Mouse (Mus musculus): ENCODE data around the gene Ptger4. TPM values are rescaled to one million over a fixed set of nuclear protein-coding genes. Genes with fewer than 3 reads are reported as not detected.

Ptger4 gene
- total RNA-seq, 2 experiments from 2014 or later: 4.2 to 5.5 TPM

GRCm38 (mm10) chr15:5184668-5185330, 59.2 kb downstream of the Ptger4 start:
- no peak for ATAC-seq (replicated peaks; ENCODE audit: low FRiP score, poor library complexity, severe bottlenecking)

- no peak for ATAC-seq (replicated peaks; ENCODE audit: low FRiP score, poor library complexity, severe bottlenecking)
These were observed 70.7 kb downstream of the Ptger4 start for GRCm38 (mm10) chr15:5173217-5173820.

GRCm38 (mm10) chr15:5165121-5165773, 78.7 kb downstream of the Ptger4 start:
- 0 out of 2 replicates have a peak, but pooled peaks have one; percentile 39 for ATAC-seq (replicated peaks; ENCODE audit: low FRiP score, poor library complexity, severe bottlenecking)

GRCm38 (mm10) chr15:5158827-5159226, 85.2 kb downstream of the Ptger4 start:
- ATAC-seq (replicated peaks; ENCODE audit: low FRiP score, poor library complexity, severe bottlenecking): no peak

- no peak for ATAC-seq (replicated peaks; ENCODE audit: low FRiP score, poor library complexity, severe bottlenecking)
These were observed 86.6 kb downstream of the Ptger4 start for GRCm38 (mm10) chr15:5157386-5157785.

Other genes with a start within 250 kb of the Ptger4 start
- gene C7, start 180.4 kb downstream of the Ptger4 start, total RNA-seq (2015; ENCODE audit: low replicate concordance): not detected in 2 replicates
- gene C7, start 180.4 kb downstream of the Ptger4 start, total RNA-seq (2017; ENCODE audit: low replicate concordance): not detected in 2 replicates
- 4.2 and 9.4 TPM in 2 replicates for gene Card6, start 135.6 kb downstream of the Ptger4 start, total RNA-seq (2015; ENCODE audit: low replicate concordance)
- 0.64 and 1.9 TPM in 2 replicates for gene Card6, start 135.6 kb downstream of the Ptger4 start, total RNA-seq (2017; ENCODE audit: low replicate concordance)
- 257 and 311 TPM in 2 replicates for gene Rpl37, start 127.5 kb downstream of the Ptger4 start, total RNA-seq (2015; ENCODE audit: low replicate concordance)
- 233 and 410 TPM in 2 replicates for gene Rpl37, start 127.5 kb downstream of the Ptger4 start, total RNA-seq (2017; ENCODE audit: low replicate concordance)
- gene Prkaa1, start 100.3 kb downstream of the Ptger4 start, total RNA-seq (2015; ENCODE audit: low replicate concordance): 44.3 and 51.6 TPM in 2 replicates
- gene Prkaa1, start 100.3 kb downstream of the Ptger4 start, total RNA-seq (2017; ENCODE audit: low replicate concordance): 19.4 and 20.3 TPM in 2 replicates
- gene Ttc33, start 58.7 kb downstream of the Ptger4 start, total RNA-seq (2015; ENCODE audit: low replicate concordance): 1.7 and 9.4 TPM in 2 replicates
- gene Ttc33, start 58.7 kb downstream of the Ptger4 start, total RNA-seq (2017; ENCODE audit: low replicate concordance): 4.8 and 11.4 TPM in 2 replicates

Measured in erythroid progenitor cell, adult 5-6 weeks (primary cell).